Mouse (Mus musculus): ENCODE measurements around the gene Csrnp2.

DNA sequence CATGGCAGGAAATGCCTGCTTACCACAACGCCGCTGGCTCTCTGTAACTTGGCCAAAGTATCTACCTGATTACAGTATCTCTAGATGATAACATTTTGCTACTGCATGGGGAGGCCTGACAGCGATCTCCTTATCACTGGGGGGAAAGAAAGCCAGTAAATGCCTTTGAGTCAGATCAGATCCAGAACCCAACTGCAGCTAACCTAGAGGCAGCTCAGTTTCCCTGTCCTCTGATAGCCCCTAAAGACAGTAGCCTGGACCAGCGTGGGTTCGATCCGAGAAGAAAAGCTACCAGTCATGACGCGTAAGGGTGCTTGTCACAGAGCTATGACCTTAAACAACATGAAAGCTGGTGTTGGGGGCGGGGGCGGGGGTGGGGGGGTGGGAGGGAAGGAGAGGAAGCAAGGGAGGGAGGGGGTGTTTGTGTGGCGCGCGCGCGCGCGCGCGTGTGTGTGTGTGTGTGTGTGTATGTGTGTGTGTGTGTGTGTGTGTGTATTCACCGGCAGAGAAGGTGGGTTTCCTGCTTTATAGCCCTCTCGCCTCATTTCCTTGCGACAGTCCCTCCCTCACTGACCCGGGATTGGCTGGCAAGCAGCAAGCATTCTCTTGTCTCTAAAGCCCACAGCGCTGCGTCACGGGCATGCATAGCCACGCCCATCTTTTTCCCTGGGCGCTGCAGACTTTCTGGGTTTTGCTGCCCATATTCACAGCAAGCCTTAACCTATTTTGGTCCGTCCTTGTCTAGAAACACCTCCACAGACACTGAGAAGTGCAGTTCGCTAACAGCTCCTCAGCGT is 52.0 kb downstream of the Csrnp2 start:
- TF ChIP-seq GATA1 (IDR thresholded peaks at IDR 0.05; ENCODE audit: low read length) (no peak; the same call in 1 of the 2 replicates), TAL1 (IDR thresholded peaks at IDR 0.05; ENCODE audit: low read length) (no peak)

All from erythroblast, embryonic 14.5 days (primary cell).